Mouse (Mus musculus) midbrain, embryonic 16.5 days (tissue): Measurements from ENCODE around the gene Casz1. TPM values are rescaled to one million over a fixed set of nuclear protein-coding genes. Genes with fewer than 3 reads are reported as not detected.

Source experiments
- ATAC-seq: fragments of 200-750 bp; cut with Nextera tagmentation; 2 replicates; pipeline ENCODE4 v1.8.0; 2017; ENCODE audit warnings: moderate TSS enrichment
- H3K27ac ChIP-seq: fragments of 300-500 bp; sonication (generic); 2 replicates; pipeline ENCODE4 v1.5.1; 2014; ENCODE audit warnings: mild to moderate bottlenecking, low read length, mixed read lengths
- H3K27me3 ChIP-seq: fragments of 300-500 bp; sonication (generic); 2 replicates; pipeline ENCODE4 v1.6.1; 2014; ENCODE audit warnings: low read depth, low read length, mixed read lengths; ENCODE audit not compliant: control insufficient read depth, insufficient read depth
- H3K36me3 ChIP-seq: fragments of 300-500 bp; sonication (generic); 2 replicates; pipeline ENCODE4 v1.6.1; 2014; ENCODE audit warnings: mild to moderate bottlenecking, low read length, moderate library complexity, mixed read lengths; ENCODE audit not compliant: control insufficient read depth, insufficient read depth
- H3K4me1 ChIP-seq: fragments of 300-500 bp; sonication (generic); 2 replicates; pipeline ENCODE4 v1.6.1; 2014; ENCODE audit warnings: mild to moderate bottlenecking, low read length, mixed read lengths; ENCODE audit not compliant: control insufficient read depth, insufficient read depth
- H3K4me2 ChIP-seq: fragments of 300-500 bp; sonication (generic); 2 replicates; pipeline ENCODE4 v1.6.1; 2014; ENCODE audit warnings: mild to moderate bottlenecking, low read length, mixed read lengths
- H3K4me3 ChIP-seq: fragments of 300-500 bp; sonication (generic); 2 replicates; pipeline ENCODE4 v1.5.1; 2014; ENCODE audit warnings: low read depth, mild to moderate bottlenecking, low read length, moderate library complexity, mixed read lengths
- H3K9ac ChIP-seq: fragments of 300-500 bp; sonication (generic); 2 replicates; pipeline ENCODE4 v1.6.1; 2014; ENCODE audit warnings: low read depth, low read length, mixed read lengths
- H3K9me3 ChIP-seq: fragments of 300-500 bp; sonication (generic); replicated peaks from 2 replicates; pipeline ENCODE4 v1.6.1; 2014; ENCODE audit warnings: mild to moderate bottlenecking, low read length, mixed read lengths; ENCODE audit not compliant: control insufficient read depth, poor library complexity, severe bottlenecking
- WGBS: fragments of 180-500 bp; shearing (Covaris S2); extraction: QIAGEN DNeasy Blood & Tissue Kit; methylation state at CpG from one replicate; pipeline ENCODE4 v1.1.7; 2014; 5-methylcytosine and 5-hydroxymethylcytosine counted together
- polyA plus RNA-seq: library from polyadenylated mRNA; unstranded; fragments of >200 nt; fragmentation: Nextera tagmentation; extraction: Ambion mirVana; gene quantifications from 2 replicates; pipeline ENCODE4 v1.2.1, GENCODE M21; 2015

Casz1 gene
- polyA plus RNA-seq, 1 experiment from 2014 or later: 2.6 TPM

DNA sequence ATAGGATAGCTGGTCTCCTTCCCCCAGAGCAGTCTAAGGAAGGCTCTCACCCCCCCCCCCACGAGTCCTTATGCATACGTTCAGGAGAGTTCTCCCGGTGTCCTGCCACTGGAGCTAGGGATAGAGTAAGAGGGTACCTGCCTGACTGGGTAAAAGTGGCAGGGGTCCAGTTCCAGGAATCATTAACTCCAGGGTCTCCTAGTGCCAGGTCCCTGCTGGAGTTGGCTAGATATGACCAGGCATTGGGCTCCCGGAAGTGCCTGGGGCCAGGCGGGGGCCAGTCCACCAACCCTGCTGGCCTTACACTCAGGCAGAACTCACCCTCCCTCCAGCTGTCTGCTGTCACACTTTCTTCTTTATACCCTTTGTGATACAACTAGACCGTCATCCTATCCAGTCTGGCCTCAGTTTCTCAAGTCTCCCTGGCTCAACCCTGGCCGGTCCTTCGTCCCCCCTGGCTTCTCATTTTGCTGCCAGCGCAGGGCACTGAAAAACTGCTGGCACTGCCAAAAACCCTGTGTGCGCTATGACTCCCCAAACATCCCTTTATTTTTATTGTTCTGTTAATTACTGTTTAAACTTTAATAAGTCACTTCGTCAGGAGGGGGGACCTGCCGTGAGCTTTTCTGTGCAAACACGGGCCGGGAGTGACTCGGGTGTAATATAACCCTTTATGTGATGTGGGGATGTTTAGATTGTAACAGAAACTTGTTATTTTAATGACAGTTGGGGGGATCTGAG lies 114.6 kb downstream of the Casz1 start:
- Histone ChIP-seq H3K9me3 (no peaks in the 10 kb centered on the region), H3K4me3 (no peak overlapping the region), H3K4me2 (no peak overlapping the region), H3K4me1 (peaks cover 26% of the 10 kb centered on the region), H3K27ac (no peak overlapping the region), H3K9ac (no peak overlapping the region), H3K36me3 (no peaks in the 10 kb centered on the region), H3K27me3 (peaks cover 6% of the 10 kb centered on the region; the same call in 1 of the 2 replicates)
- no peak for ATAC-seq
- 70% methylated on average over 15 of the region's 15 CpGs for WGBS

DNA sequence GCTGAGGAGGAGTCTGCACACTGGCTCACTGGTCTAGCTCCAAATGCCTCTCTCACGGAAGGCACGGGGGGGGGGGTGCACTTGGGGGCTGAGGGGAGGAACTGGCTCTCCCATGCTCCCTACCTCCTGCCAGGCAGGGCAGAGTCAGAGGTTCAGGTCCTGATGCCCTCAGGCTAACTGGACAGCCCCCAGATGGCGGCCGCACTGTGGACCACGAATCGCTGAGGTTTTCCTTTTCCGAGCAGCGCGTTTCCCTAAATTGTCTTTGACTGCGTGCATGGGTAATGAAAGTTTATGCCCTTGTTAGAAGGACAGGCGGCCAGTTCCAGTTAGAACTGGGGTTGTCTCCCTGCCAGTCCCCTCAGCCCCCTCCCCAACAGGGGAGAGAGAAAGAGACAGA lies 116.4 kb downstream of the Casz1 start:
- no peaks in the 10 kb centered on the region for H3K9me3 ChIP-seq
- H3K27ac ChIP-seq: no peak overlapping the region
- H3K4me2 ChIP-seq: no peak overlapping the region
- H3K27me3 ChIP-seq: peaks cover 9% of the 10 kb centered on the region; the same call in 1 of the 2 replicates
- no peaks in the 10 kb centered on the region for H3K36me3 ChIP-seq
- no peak overlapping the region for H3K9ac ChIP-seq
- 59% methylated on average over 11 of the region's 11 CpGs for WGBS
- H3K4me1 ChIP-seq: peaks cover 38% of the 10 kb centered on the region
- H3K4me3 ChIP-seq: no peak overlapping the region
- ATAC-seq: no peak

DNA sequence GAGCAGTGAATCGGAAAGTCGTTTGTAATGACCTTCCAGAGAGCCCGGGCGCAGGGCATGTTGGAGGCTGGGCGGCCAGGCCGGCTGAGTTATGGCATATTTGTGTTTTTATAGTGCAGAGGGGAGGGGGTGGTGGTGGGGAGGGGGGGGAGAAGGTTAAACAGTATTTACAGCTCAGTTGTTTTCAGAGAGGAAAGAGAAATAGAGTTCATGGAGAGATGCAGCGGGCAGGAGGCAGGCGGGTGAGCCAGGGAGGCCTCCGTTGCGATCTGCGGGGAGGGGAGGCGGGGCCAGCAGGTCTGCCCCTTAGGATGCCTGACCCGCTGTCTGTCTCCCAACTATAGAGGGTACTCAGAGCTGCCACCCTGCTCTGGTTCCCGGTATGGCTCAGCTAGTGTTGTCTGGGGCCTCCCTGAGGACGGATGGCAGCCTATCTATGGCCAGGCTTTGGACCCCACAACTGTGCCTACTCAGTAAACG lies 118.0 kb downstream of the Casz1 start:
- H3K4me1 ChIP-seq: peaks cover 32% of the 10 kb centered on the region
- H3K9me3 ChIP-seq: no peaks in the 10 kb centered on the region
- no peak overlapping the region for H3K9ac ChIP-seq
- H3K4me2 ChIP-seq: peak overlapping the region; percentile 44
- no peak overlapping the region for H3K27ac ChIP-seq
- 8% methylated on average over 16 of the region's 16 CpGs for WGBS
- peak; percentile 34; the same call in 1 of the 2 replicates for ATAC-seq
- H3K4me3 ChIP-seq: 0 out of 2 replicates have a peak overlapping the region, but pooled peaks have one; percentile 3
- peaks cover 16% of the 10 kb centered on the region; the same call in 1 of the 2 replicates for H3K27me3 ChIP-seq
- H3K36me3 ChIP-seq: no peaks in the 10 kb centered on the region

DNA sequence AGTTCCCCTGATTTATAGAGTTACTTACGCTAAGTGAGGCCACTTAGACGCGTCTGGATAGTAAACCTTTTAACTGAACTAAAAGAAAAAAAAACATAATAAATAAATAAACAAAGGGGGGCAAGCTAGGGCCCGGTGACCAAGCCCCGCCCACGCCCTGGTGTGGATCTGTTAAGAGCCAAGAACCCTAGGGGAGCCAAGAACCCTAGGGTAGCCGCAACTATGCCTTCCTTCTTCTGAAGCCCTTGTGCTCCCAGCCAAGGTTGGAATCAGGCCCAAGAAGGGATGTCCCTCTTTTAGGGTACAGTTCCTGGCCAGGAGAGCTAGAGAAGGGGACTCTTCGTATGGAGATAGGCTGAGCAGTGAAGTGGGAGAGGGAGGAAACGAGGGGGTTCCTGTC lies 119.2 kb downstream of the Casz1 start:
- H3K27ac ChIP-seq: no peak overlapping the region
- no peak overlapping the region for H3K9ac ChIP-seq
- 80% methylated on average over 9 of the region's 9 CpGs for WGBS

DNA sequence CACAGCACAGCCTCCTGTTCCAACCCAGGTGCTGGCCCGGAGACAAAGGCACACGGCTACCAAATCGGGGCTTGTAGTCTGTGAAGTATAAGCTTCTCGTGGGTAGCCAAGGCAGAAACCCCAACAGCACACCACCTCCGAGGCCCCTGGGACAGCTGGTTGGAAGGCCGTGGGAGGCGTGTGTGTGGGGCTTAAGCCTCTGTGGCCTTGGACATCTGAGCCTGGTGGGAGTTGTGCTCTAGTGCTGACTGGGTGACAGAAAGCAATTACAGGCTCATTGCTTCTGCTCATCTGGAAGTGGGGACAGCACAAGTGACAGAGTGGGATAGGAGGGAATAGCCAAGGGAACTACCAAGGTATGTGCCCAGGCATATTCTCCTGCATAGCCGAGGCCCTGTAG lies 119.7 kb downstream of the Casz1 start:
- Histone ChIP-seq H3K27me3 (peaks cover 16% of the 10 kb centered on the region; the same call in 1 of the 2 replicates), H3K4me1 (peaks cover 32% of the 10 kb centered on the region), H3K9ac (no peak overlapping the region), H3K36me3 (no peaks in the 10 kb centered on the region), H3K27ac (no peak overlapping the region), H3K9me3 (no peaks in the 10 kb centered on the region), H3K4me3 (no peak overlapping the region), H3K4me2 (no peak overlapping the region)
- ATAC-seq: no peak
- WGBS: 52% methylated on average over 8 of the region's 8 CpGs

More for the DNA sequence above, 119.2 kb downstream of the Casz1 start:
- no peaks in the 10 kb centered on the region for H3K36me3 ChIP-seq
- H3K27me3 ChIP-seq: peaks cover 16% of the 10 kb centered on the region; the same call in 1 of the 2 replicates
- H3K4me3 ChIP-seq: no peak overlapping the region
- no peak overlapping the region for H3K4me2 ChIP-seq
- no peak for ATAC-seq
- no peaks in the 10 kb centered on the region for H3K9me3 ChIP-seq
- H3K4me1 ChIP-seq: peaks cover 32% of the 10 kb centered on the region

DNA sequence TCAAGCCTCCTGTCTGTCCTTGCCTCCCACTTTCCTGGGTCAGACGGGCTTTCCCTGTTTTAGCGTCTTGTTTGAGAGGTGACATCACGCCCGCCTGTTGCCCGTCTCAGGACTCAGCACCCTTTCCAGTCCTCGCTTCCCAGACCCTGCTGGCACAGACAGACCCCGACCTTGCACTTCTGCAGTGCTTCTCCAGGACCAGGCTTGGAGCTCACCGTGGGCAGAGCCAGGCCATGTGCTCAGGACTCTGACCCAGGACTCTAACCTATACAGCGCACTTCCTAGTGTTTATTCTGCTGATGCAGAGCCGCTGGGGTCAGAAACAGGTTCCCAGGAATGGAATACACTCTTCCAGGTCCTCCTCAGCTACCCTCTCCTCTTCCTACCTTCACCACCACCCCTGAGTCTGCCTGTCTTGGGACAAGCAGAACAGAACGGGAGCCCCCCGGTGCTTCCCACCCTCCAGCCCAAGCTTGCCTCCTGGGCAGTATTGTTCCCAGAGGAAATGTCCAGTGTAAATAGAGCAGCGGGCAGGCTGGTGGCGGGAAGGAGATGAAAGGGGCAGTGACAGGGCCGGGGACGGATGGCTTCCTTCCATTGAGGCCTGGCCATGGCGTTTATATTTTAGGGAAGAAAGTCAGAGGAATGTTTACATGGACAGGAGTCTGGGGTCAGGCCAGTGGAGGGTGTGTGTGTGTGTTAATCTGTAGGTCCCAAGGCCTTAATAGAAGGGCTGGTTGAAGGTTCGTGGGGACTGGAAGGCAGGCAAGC lies 121.5 kb downstream of the Casz1 start:
- no peaks in the 10 kb centered on the region for H3K36me3 ChIP-seq
- WGBS: 26% methylated on average over 18 of the region's 18 CpGs
- no peaks in the 10 kb centered on the region for H3K9me3 ChIP-seq
- H3K27me3 ChIP-seq: peaks cover 12% of the 10 kb centered on the region; the same call in 1 of the 2 replicates
- peaks cover 36% of the 10 kb centered on the region for H3K4me1 ChIP-seq
- H3K27ac ChIP-seq: no peak overlapping the region
- H3K4me2 ChIP-seq: no peak overlapping the region
- H3K9ac ChIP-seq: no peak overlapping the region
- H3K4me3 ChIP-seq: no peak overlapping the region
- ATAC-seq: no peak

DNA sequence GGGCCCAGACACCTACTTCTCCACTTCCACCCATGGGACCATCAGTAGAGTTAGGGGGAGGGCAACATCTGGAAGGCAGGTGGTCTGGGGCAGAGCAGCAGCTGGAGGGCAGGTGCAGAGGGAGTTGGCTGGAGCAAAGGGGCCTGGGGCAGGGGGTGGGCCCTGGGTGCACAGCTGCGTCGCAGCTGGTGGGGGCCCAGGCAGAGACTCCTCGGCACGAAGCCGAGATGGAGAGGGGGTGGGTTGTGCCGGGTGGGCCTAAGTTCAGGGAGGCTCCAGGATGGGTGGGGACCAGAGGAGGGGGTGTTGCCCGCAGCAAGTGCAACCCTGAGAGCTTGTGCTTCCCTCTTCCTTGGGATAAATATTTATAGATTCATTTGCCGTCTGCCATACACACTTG lies 122.2 kb downstream of the Casz1 start:
- Histone ChIP-seq H3K9me3 (no peaks in the 10 kb centered on the region), H3K36me3 (no peaks in the 10 kb centered on the region), H3K4me1 (peaks cover 35% of the 10 kb centered on the region), H3K9ac (no peak overlapping the region), H3K4me2 (no peak overlapping the region), H3K4me3 (no peak overlapping the region), H3K27ac (no peak overlapping the region), H3K27me3 (peaks cover 12% of the 10 kb centered on the region; the same call in 1 of the 2 replicates)
- ATAC-seq: no peak
- 22% methylated on average over 8 of the region's 8 CpGs for WGBS

DNA sequence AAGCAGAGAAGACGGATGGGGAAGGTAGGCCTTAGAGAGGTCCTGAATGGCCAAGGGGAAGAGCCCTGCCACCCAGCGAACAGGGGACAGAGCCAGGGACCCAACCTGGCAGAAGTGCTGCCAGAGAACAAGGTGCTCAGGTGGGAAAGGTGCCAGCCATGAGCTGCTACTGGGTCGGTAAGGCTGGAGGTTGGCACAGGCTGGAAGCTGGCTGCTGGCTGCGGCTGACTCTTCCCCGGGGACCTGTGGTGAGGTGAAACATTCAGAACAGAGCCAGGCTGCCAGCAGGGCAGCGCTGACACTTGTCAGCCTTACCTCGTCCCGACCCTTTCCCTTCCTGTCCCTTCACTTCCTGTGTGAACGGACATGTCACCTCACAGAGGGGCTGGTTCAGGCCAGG lies 124.1 kb downstream of the Casz1 start:
- no peak overlapping the region for H3K4me3 ChIP-seq
- no peak for ATAC-seq
- H3K4me1 ChIP-seq: peaks cover 23% of the 10 kb centered on the region; the same call in 1 of the 2 replicates
- 84% methylated on average over 9 of the region's 9 CpGs for WGBS
- no peak overlapping the region for H3K4me2 ChIP-seq
- no peak overlapping the region for H3K9ac ChIP-seq
- H3K9me3 ChIP-seq: no peaks in the 10 kb centered on the region
- H3K27me3 ChIP-seq: peaks cover 12% of the 10 kb centered on the region
- H3K36me3 ChIP-seq: no peaks in the 10 kb centered on the region
- no peak overlapping the region for H3K27ac ChIP-seq

DNA sequence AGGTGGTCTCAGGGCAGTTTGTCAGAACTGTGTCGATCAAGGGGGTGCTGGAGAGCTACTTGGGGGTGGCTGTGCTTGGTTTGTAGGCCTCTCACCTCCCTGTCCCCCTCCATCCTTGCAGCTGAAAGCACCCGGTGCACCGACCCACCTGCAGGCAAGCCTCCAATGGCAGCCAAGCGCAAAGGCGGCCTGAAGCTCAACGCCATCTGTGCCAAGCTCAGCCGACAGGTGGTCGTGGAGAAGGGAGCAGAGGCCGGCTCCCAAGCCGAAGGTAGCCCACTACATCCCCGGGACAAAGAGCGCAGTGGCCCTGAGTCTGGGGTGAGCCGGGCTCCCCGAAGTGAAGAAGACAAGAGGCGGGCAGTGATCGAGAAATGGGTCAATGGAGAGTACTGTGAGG lies 124.6 kb downstream of the Casz1 start:
- Histone ChIP-seq H3K27me3 (peaks cover 12% of the 10 kb centered on the region), H3K4me2 (no peak overlapping the region), H3K27ac (no peak overlapping the region), H3K4me3 (no peak overlapping the region), H3K9ac (no peak overlapping the region), H3K9me3 (no peaks in the 10 kb centered on the region), H3K36me3 (no peaks in the 10 kb centered on the region), H3K4me1 (peaks cover 23% of the 10 kb centered on the region; the same call in 1 of the 2 replicates)
- WGBS: 91% methylated on average over 16 of the region's 16 CpGs
- ATAC-seq: no peak
